Mouse (Mus musculus) embryonic facial prominence, embryonic 11.5 days (tissue): ENCODE measurements around the gene Stpg1. TPM values are rescaled to one million over a fixed set of nuclear protein-coding genes. Genes with fewer than 3 reads are reported as not detected.

Experiments
- ATAC-seq: fragments of 200-750 bp; cut with Nextera tagmentation; replicated peaks from 2 replicates; pipeline ENCODE4 v1.8.0; 2017; ENCODE audit warnings: low read depth; ENCODE audit not compliant: insufficient number of reproducible peaks, low FRiP score, low TSS enrichment
- DNase-seq: peaks from one replicate; pipeline ENCODE4 v3.0.0-alpha.2; 2015; ENCODE audit warnings: low spot score
- H3K27ac ChIP-seq: fragments of 300-500 bp; sonication (generic); replicated peaks from 2 replicates; pipeline ENCODE4 v1.5.1; 2014; ENCODE audit warnings: mild to moderate bottlenecking, low read depth, low read length, control low read depth
- H3K27me3 ChIP-seq: fragments of 300-500 bp; sonication (generic); 2 replicates; pipeline ENCODE4 v1.6.1; 2014; ENCODE audit warnings: mild to moderate bottlenecking, low read length, moderate library complexity, mixed read lengths; ENCODE audit not compliant: control insufficient read depth, insufficient read depth
- H3K36me3 ChIP-seq: fragments of 300-500 bp; sonication (generic); replicated peaks from 2 replicates; pipeline ENCODE4 v1.6.1; 2014; ENCODE audit warnings: low read depth, mild to moderate bottlenecking, low read length, moderate library complexity, mixed read lengths; ENCODE audit not compliant: control insufficient read depth, insufficient read depth
- H3K4me1 ChIP-seq: fragments of 300-500 bp; sonication (generic); 2 replicates; pipeline ENCODE4 v1.6.1; 2014; ENCODE audit warnings: low read length, mixed read lengths; ENCODE audit not compliant: control insufficient read depth, insufficient read depth
- H3K4me2 ChIP-seq: fragments of 300-500 bp; sonication (generic); 2 replicates; pipeline ENCODE4 v1.6.1; 2014; ENCODE audit warnings: low read depth, mild to moderate bottlenecking, control low read depth, low read length, moderate library complexity
- H3K4me3 ChIP-seq: fragments of 300-500 bp; sonication (generic); 2 replicates; pipeline ENCODE4 v1.5.1; 2014; ENCODE audit warnings: low read depth, low read length, control low read depth
- H3K9ac ChIP-seq: fragments of 300-500 bp; sonication (generic); replicated peaks from 2 replicates; pipeline ENCODE4 v1.6.1; 2014; ENCODE audit warnings: mild to moderate bottlenecking, control low read depth, low read length
- H3K9me3 ChIP-seq: fragments of 300-500 bp; sonication (generic); replicated peaks from 2 replicates; pipeline ENCODE4 v1.6.1; 2016; ENCODE audit warnings: mild to moderate bottlenecking, low read length, inconsistent platforms, mixed read lengths; ENCODE audit not compliant: control insufficient read depth
- WGBS: fragments of 180-500 bp; shearing (Covaris S2); extraction: QIAGEN DNeasy Blood & Tissue Kit; methylation state at CpG from one replicate; pipeline ENCODE4 v1.1.7; 2014; 5-methylcytosine and 5-hydroxymethylcytosine counted together
- polyA plus RNA-seq: library from polyadenylated mRNA; unstranded; fragments of >200 nt; fragmentation: Nextera tagmentation; extraction: Ambion mirVana; gene quantifications from 2 replicates; pipeline ENCODE4 v1.2.1, GENCODE M21; 2014

The Stpg1 gene
- polyA plus RNA-seq, 1 experiment from 2014 or later = 0.32 TPM

DNA sequence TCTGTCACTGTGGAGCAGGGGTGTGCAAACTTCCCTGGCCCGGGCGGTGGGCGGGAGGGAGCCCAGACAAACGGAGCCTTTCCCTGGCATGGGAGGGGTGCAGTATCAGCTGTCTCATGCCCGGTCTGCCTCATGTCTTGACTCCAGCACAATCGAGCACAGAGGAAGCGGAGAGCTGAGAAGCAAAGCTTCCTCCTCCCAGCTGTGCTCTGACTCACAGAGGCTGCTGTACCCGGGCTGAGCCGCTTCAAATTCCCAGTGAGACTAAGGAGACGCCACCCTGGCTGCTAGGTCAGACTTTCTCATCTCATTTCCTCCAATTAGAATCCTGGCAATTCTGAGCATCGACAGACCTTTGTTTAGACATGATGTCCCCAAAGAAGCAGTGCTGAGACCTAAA lies 72.5 kb downstream of the Stpg1 start:
- H3K27me3 ChIP-seq = peaks cover 21% of the 10 kb centered on the region
- H3K4me2 ChIP-seq = no peak overlapping the region
- no peak overlapping the region for H3K4me3 ChIP-seq
- H3K27ac ChIP-seq = no peak overlapping the region
- H3K9ac ChIP-seq = no peak overlapping the region
- 38% methylated on average over 11 of the region's 11 CpGs for WGBS
- peaks cover 10% of the 10 kb centered on the region for H3K4me1 ChIP-seq
- DNase-seq = no peak
- H3K9me3 ChIP-seq = no peaks in the 10 kb centered on the region
- no peak for ATAC-seq
- no peaks in the 10 kb centered on the region for H3K36me3 ChIP-seq

DNA sequence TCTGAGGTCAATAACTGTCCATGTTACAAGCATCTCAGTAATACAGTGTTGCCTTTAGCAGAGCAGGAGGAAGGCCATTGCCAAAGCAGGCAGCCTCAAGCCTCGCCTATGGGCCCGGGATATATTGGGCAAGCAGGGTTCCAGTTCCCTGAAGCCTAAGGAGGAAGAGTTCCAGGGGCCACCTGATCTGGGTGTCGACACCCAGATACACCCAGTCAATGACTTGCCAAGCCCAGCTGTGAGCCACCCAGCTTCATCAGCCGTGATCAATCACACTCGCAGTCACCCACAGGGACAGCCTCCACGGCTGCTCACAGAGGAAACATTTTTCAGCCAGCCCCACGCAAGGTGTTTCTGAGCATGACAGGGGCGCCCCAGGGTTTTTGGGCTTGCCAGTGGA lies 72.9 kb downstream of the Stpg1 start:
- no peak for DNase-seq
- ATAC-seq = no peak
- H3K4me3 ChIP-seq = no peak overlapping the region
- H3K27me3 ChIP-seq = peaks cover 25% of the 10 kb centered on the region
- peaks cover 10% of the 10 kb centered on the region for H3K4me1 ChIP-seq
- no peak overlapping the region for H3K9ac ChIP-seq
- 58% methylated on average over 8 of the region's 8 CpGs for WGBS
- no peak overlapping the region for H3K4me2 ChIP-seq
- H3K36me3 ChIP-seq = no peaks in the 10 kb centered on the region
- no peak overlapping the region for H3K27ac ChIP-seq
- H3K9me3 ChIP-seq = no peaks in the 10 kb centered on the region

DNA sequence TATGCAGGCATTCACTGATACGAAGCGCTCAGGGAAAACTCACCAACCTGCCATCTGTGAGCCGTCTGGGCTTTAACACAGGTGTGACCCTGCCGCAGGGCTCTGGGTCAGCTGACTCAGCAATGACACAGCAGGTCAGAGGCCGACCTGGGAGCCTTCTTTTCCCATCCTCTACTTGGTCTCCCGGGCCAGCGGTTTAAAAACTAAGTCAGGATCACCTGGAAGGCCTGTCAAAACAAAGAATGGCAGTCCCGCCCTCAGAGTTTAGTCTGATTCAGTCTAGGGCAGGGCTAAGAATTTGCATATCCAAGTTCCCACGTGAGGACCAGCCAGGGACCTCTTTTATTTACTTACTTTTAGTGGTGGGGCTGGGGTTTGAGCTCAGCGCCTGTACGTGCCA lies 74.6 kb downstream of the Stpg1 start:
- DNase-seq = no peak
- no peak overlapping the region for H3K27ac ChIP-seq
- H3K27me3 ChIP-seq = peaks cover 35% of the 10 kb centered on the region
- peaks cover 10% of the 10 kb centered on the region for H3K4me1 ChIP-seq
- H3K4me3 ChIP-seq = no peak overlapping the region
- no peak overlapping the region for H3K4me2 ChIP-seq
- no peak for ATAC-seq
- no peak overlapping the region for H3K9ac ChIP-seq
- 5% methylated on average over 11 of the region's 11 CpGs for WGBS
- no peaks in the 10 kb centered on the region for H3K36me3 ChIP-seq
- H3K9me3 ChIP-seq = no peaks in the 10 kb centered on the region

DNA sequence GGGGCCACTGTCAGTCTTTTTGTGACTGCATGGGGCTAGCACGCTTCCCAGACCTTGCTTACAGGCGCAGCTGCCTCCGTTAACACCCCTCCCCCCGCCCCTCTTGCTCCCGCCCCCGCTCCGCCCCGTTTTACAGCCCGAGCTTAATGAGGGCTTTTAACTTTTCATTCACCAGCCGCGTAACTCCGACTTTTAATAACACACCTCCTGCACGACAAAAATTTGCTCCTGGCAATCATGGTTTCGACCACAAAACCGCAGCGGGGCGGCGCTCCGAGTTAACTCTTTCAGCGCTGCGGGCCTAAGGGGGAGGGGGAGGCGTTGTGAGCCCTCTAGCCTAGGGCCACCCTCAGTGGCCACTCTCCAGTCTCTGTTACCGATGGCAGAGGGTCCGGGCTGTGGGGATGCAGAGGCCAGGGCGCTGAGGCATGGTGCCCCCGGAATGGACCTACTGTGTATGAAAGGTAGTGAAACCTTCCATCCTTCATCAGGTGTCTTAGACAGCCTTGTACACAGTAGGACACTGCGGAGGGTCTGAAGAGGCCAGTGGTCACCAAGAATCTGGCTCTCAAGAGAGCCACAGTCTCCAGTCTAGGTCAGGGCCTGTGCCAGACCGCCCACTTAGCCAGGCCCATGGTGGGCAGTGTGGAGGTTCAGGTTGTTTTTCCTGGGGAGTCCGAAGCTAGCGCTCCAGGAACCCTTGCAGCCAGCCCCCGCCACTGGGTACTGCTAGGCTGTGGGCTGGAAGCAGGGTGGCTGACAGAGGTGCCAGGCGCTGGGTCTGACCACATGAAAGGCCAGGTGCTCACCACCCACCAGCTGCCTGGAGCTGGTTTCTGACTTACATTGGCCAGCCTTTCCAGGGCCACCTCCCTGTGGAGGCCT lies 75.8 kb downstream of the Stpg1 start:
- 11% methylated on average over 32 of the region's 32 CpGs for whole genome bisulfite sequencing
- H3K4me3 ChIP-seq = peak overlapping the region; percentile 22
- ATAC-seq (peak; percentile 37; the same call in 1 of the 2 replicates), DNase-seq (peak; percentile 82)
- H3K4me1 ChIP-seq = peaks cover 10% of the 10 kb centered on the region
- no peak overlapping the region for H3K27ac ChIP-seq
- H3K27me3 ChIP-seq = peaks cover 39% of the 10 kb centered on the region
- peak overlapping the region; percentile 37 for H3K4me2 ChIP-seq
- no peaks in the 10 kb centered on the region for H3K9me3 ChIP-seq
- no peak overlapping the region for H3K9ac ChIP-seq
- no peaks in the 10 kb centered on the region for H3K36me3 ChIP-seq

- Histone ChIP-seq H3K27ac (no peak overlapping the region), H3K4me2 (no peak overlapping the region), H3K9ac (no peak overlapping the region), H3K9me3 (no peaks in the 10 kb centered on the region), H3K27me3 (peaks cover 39% of the 10 kb centered on the region), H3K4me1 (peaks cover 10% of the 10 kb centered on the region), H3K4me3 (no peak overlapping the region), H3K36me3 (no peaks in the 10 kb centered on the region)
- ATAC-seq (no peak), DNase-seq (no peak)
- WGBS = 34% methylated on average over 6 of the region's 6 CpGs
Observed at GRCm38 (mm10) chr4:135571037-135571550, 76.5 kb downstream of the Stpg1 start.

GRCm38 (mm10) chr4:135572276-135572675 lies 77.7 kb downstream of the Stpg1 start:
- H3K4me3 ChIP-seq = no peak overlapping the region
- DNase-seq (no peak), ATAC-seq (no peak)
- H3K36me3 ChIP-seq = no peaks in the 10 kb centered on the region
- H3K27me3 ChIP-seq = peaks cover 39% of the 10 kb centered on the region
- 0 out of 2 replicates have a peak overlapping the region, but pooled peaks have one; percentile 18 for H3K9ac ChIP-seq
- H3K4me1 ChIP-seq = peaks cover 10% of the 10 kb centered on the region
- H3K9me3 ChIP-seq = no peaks in the 10 kb centered on the region
- WGBS = 24% methylated on average over 8 of the region's 8 CpGs
- H3K4me2 ChIP-seq = no peak overlapping the region
- H3K27ac ChIP-seq = no peak overlapping the region

DNA sequence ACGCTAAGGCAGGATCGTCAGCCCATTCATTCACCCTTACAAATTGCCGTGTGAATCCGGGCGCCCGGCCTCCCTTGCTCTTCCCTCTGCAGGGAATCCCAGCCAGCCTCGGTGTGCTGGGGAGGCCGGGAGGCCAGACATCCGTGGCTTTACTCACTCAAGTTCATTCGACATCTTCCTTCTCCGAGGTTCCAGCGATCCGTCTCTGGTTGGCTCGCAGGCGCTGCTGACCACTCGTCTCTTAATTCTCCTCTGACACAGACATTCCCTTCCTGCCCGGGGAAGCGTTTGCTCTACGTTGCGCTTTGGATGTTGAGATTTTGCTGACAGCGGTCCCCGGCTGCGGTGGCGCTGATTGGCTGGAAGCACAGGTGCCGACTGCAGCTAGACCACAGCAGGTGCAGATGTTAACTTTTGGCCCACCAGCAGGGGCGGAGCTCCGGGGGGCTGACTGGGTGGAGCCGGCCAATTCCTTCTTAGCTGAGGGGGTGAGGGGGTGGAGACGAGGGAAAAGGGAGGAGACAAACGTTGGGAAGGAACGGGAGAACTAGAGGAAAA lies 78.7 kb downstream of the Stpg1 start, which contains the start of gene Grhl3:
Gene Grhl3, minus strand, starts transcription at position 380 of the 558 bp plus-strand sequence.
- peaks cover 10% of the 10 kb centered on the region for H3K4me1 ChIP-seq
- H3K9me3 ChIP-seq = no peaks in the 10 kb centered on the region
- H3K36me3 ChIP-seq = no peaks in the 10 kb centered on the region
- H3K9ac ChIP-seq = no peak within 1 kb of the TSS
- DNase-seq (peak; percentile 54), ATAC-seq (no peak)
- peak within 1 kb of the TSS; percentile 21 for H3K4me2 ChIP-seq
- no peak within 1 kb of the TSS for H3K27ac ChIP-seq
- no peak within 1 kb of the TSS for H3K4me3 ChIP-seq
- WGBS = under 1% methylated on average over 31 of the region's 31 CpGs
- H3K27me3 ChIP-seq = peaks cover 37% of the 10 kb centered on the region
